Mouse (Mus musculus): ENCODE measurements around the gene Xbp1. TPM values are rescaled to one million over a fixed set of nuclear protein-coding genes. Genes with fewer than 3 reads are reported as not detected.
A peak's percentile ranks its signal among the peaks of the same experiment; 100 is the strongest.
"Not testable (repeated sequence)": the region's sequence is repeated elsewhere in the genome, so short reads cannot be mapped to it uniquely, and the experiment has no call there.

Gene Xbp1
- total RNA-seq, 2 experiments from 2014 or later: 67.6 to 97.3 TPM

GRCm38 (mm10) chr11:5500903-5501741, 19.3 kb upstream of the Xbp1 start:
- no peak for DNase-seq (ENCODE audit: extremely low spot score in 1 of 2, low spot score in 1 of 2)

GRCm38 (mm10) chr11:5502351-5503051, 18.0 kb upstream of the Xbp1 start:
- DNase-seq (ENCODE audit: extremely low spot score in 1 of 2, low spot score in 1 of 2): no peak

GRCm38 (mm10) chr11:5505856-5506575, 14.4 kb upstream of the Xbp1 start:
- DNase-seq (ENCODE audit: extremely low spot score in 1 of 2, low spot score in 1 of 2): no peak

GRCm38 (mm10) chr11:5509215-5510098, 11.0 kb upstream of the Xbp1 start:
- no peak for DNase-seq (ENCODE audit: extremely low spot score in 1 of 2, low spot score in 1 of 2)

- no peak for DNase-seq (ENCODE audit: extremely low spot score in 1 of 2, low spot score in 1 of 2)
These were observed 10.4 kb upstream of the Xbp1 start for GRCm38 (mm10) chr11:5510099-5510391.

GRCm38 (mm10) chr11:5510686-5511085, 9.8 kb upstream of the Xbp1 start:
- DNase-seq (ENCODE audit: extremely low spot score in 1 of 2, low spot score in 1 of 2): not testable (repeated sequence)

- no peak for DNase-seq (ENCODE audit: extremely low spot score in 1 of 2, low spot score in 1 of 2)
These were observed 8.2 kb upstream of the Xbp1 start for GRCm38 (mm10) chr11:5512099-5512725.

GRCm38 (mm10) chr11:5512961-5513360, 7.5 kb upstream of the Xbp1 start:
- DNase-seq (ENCODE audit: extremely low spot score in 1 of 2, low spot score in 1 of 2): no peak

GRCm38 (mm10) chr11:5514091-5514490, 6.4 kb upstream of the Xbp1 start:
- no peak for DNase-seq (ENCODE audit: extremely low spot score in 1 of 2, low spot score in 1 of 2)

- no peak for DNase-seq (ENCODE audit: extremely low spot score in 1 of 2, low spot score in 1 of 2)
These were observed 5.3 kb upstream of the Xbp1 start for GRCm38 (mm10) chr11:5515196-5515595.

- DNase-seq (ENCODE audit: extremely low spot score in 1 of 2, low spot score in 1 of 2): no peak
These were observed 4.8 kb upstream of the Xbp1 start for GRCm38 (mm10) chr11:5515655-5516054.

- DNase-seq (ENCODE audit: extremely low spot score in 1 of 2, low spot score in 1 of 2): no peak
These were observed 4.3 kb upstream of the Xbp1 start for GRCm38 (mm10) chr11:5516151-5516550.

GRCm38 (mm10) chr11:5516617-5517016, 3.8 kb upstream of the Xbp1 start:
- DNase-seq (ENCODE audit: extremely low spot score in 1 of 2, low spot score in 1 of 2): no peak

- no peak for DNase-seq (ENCODE audit: extremely low spot score in 1 of 2, low spot score in 1 of 2)
These were observed 3.1 kb upstream of the Xbp1 start for GRCm38 (mm10) chr11:5517346-5517745.

GRCm38 (mm10) chr11:5519681-5520080, 778 bp upstream of the Xbp1 start:
- DNase-seq (ENCODE audit: extremely low spot score in 1 of 2, low spot score in 1 of 2): no peak

GRCm38 (mm10) chr11:5521266-5521515, 732 bp downstream of the Xbp1 start:
- DNase-seq (ENCODE audit: extremely low spot score in 1 of 2, low spot score in 1 of 2): peak in 1 of 2 experiments; percentile 20

- DNase-seq (ENCODE audit: extremely low spot score in 1 of 2, low spot score in 1 of 2): peak; percentile 47 to 56
These were observed 1.2 kb downstream of the Xbp1 start for GRCm38 (mm10) chr11:5521516-5522291.

- no peak for DNase-seq (ENCODE audit: extremely low spot score in 1 of 2, low spot score in 1 of 2)
These were observed 2.4 kb downstream of the Xbp1 start for GRCm38 (mm10) chr11:5522798-5523415.

- DNase-seq (ENCODE audit: extremely low spot score in 1 of 2, low spot score in 1 of 2): no peak
These were observed 5.0 kb downstream of the Xbp1 start for GRCm38 (mm10) chr11:5525418-5525817.
